Mouse (Mus musculus) brain, embryonic 14.5 days (tissue): ENCODE results near the gene Fam240a.

Experiments
- CTCF ChIP-seq: fragments of 200-500 bp; IDR thresholded peaks from 2 replicates; pipeline ENCODE4 v1.5.1; 2012; ENCODE audit warnings: inconsistent platforms, mild to moderate bottlenecking, moderate library complexity, borderline replicate concordance; ENCODE audit not compliant: insufficient read depth, insufficient read length; ENCODE audit errors: extremely low read depth
- POLR2A ChIP-seq: fragments of 200-500 bp; IDR thresholded peaks from 2 replicates; pipeline ENCODE4 v1.6.1; 2012; ENCODE audit warnings: mild to moderate bottlenecking, inconsistent platforms, borderline replicate concordance; ENCODE audit not compliant: poor library complexity, insufficient read depth, insufficient read length, severe bottlenecking; ENCODE audit errors: extremely low read depth

DNA sequence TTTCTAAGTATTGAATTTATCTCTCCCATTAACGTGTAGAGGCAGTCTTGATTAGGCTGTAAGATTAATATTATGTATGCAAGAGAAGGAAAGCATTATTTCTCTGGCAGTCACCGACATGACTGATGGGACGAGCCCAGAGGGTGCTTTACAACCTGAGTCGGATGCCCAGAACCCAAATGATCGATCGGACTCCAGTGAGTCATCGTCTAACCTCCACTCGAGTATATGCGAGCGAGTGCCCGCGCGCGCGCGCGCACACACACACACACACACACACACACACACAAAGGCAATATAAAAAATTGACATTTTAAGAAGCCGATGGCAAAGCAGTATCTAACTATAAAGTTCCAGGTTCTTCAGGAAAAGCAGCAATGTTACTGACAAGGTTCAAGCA lies 28.7 kb upstream of the Fam240a start:
- TF ChIP-seq POLR2A (no peak), CTCF (no peak)
